Mouse (Mus musculus) spleen, postnatal 10 days (tissue): ENCODE measurements around the gene C130026I21Rik.
"Not testable (repeated sequence)": the region's sequence is repeated elsewhere in the genome, so short reads cannot be mapped to it uniquely, and the experiment has no call there.

Source experiments
- DNase-seq, 2 experiments: peaks; one replicate each; pipeline ENCODE4 v3.0.0; 2021 to 2022; ENCODE audit warnings: low spot score in 2 of 2

The C130026I21Rik gene

DNA sequence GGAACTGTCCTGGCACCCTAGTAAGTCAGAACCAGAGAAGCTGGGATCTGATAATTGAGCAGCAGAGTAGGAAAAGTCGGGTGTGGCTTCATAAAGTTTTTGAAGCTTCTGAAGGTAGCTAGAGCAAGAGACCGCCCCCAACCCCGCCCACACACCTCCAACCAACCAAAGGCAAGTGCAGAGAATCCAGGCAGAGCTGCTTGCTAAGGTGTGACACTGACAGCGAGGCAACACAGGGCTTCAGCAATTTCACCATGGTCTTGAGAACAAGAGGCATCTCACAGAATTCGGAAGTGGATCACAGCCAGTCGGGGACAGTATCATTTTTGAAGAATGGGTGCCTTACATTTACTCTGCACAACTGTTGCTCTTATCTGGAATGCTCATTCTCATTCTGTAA is at the start of gene C130026I21Rik:
Gene C130026I21Rik (minus strand): TSS at position 101 of the 400 bp plus-strand sequence.
- not testable (repeated sequence) for DNase-seq

DNA sequence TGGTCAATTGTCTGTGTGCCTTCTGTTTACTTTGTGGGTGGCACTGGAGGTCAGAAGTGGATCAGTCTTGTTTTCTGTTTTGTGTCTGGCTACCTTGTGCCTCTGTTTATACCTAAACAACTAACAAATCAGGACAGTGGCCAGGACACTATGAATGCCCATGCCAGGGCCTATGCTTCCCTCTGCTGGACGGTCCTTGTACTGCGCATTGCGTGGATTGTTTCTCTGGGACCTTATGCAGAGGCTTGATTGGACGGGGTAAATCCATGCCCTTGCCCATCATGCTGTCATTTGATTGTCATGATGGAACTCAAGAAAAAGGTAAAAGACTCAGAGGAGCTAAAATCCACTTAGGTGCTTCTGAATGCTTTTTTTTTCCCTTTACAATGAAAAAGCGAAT is 16.7 kb upstream of the C130026I21Rik start:
- DNase-seq: peak; percentile 9 to 54

DNA sequence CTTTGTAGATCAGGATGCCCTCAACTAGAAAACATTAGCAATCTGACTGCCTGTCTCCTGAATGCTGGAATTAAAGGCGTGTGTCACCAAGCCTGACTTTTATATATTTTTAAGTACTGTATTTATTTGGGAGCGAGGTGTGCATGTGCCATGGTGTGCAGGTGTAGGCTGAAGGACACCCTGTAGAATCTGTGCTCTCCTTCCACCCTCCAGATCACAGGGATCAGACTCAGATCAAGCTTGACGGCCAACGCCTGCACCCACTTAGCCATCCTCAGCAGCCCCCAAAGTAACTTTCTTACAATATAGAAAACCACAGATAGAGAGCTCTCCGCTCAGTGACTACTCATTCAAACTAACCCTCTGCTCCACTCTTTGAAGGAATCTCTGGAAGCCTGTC is 6.1 kb upstream of the C130026I21Rik start:
- DNase-seq: not testable (repeated sequence)

DNA sequence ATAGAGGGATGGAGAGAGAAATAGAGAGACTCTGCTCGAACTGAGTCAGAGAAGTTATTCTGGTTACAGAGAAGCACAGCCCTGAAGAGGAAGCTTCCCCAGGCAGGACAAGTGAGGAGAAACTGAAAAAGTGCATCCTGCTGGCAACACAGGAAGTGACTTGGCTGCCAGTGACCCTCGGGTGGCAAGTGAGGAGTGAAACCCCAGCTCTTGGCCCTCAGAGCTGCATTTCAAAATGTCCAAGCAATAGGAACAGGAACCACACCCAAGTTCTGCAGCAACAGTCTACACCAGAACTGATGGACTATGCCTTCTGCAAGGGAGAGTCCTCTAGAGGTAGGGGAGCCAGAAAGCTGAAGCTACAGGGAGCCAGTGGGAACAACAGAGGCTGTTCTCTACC is 11.7 kb downstream of the C130026I21Rik start:
- peak in 1 of 2 experiments; percentile 49 for DNase-seq

DNA sequence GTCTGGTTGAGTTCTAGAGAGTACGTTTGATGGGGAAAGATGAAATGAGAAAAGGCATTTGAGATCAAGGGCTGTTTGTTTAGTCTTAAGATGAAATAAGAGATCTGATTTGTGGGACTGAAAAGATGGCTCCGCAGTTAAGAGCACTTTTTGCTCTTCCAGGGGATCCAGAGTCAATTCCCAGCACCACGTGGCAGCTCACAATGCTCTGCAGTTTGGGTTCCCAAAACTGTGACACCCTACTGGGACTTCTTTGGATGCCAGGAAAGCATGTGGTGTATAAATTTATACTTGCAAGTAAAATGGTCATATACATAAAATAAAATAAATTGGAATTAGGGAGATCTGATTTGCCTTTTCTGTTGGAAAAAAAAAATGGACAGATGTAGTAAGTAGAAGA is 15.1 kb downstream of the C130026I21Rik start:
- DNase-seq: not testable (repeated sequence)

DNA sequence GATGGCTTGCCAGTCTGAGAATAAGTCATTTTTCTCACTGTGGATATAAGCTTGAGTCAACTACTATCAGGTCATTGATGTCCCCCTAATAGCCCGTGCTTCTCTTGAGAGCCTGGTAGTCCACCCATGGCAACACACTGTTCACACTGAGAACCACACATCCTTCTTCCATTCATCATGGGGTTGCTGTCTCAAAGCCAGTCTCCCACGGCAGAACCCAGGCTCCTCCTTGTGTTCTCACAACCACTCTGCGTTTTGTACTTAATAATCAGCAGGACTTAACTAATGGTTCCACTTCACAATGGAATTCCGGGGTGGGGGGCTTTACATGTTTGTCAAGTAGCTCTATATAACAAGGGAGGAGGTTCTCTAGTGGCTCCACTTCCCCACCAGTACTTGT is 19.2 kb downstream of the C130026I21Rik start:
- not testable (repeated sequence) for DNase-seq

DNA sequence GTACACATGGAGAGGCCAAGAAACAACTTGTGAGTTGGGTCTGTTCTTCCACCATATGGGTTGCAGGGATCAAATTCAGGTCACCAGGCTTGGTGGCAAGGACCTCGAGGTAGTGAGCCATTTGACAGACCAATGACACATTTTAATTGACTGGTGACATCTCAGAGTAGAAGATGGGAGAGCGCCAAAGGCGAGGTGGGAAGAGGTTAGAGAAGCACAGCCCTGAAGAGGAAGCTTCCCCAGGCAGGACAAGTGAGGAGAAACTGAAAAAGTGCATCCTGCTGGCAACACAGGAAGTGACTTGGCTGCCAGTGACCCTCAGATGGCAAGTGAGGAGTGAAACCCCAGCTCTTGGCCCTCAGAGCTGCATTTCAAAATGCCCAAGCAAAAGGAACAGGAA is 21.4 kb downstream of the C130026I21Rik start:
- peak in 1 of 2 experiments; percentile 23 for DNase-seq

DNA sequence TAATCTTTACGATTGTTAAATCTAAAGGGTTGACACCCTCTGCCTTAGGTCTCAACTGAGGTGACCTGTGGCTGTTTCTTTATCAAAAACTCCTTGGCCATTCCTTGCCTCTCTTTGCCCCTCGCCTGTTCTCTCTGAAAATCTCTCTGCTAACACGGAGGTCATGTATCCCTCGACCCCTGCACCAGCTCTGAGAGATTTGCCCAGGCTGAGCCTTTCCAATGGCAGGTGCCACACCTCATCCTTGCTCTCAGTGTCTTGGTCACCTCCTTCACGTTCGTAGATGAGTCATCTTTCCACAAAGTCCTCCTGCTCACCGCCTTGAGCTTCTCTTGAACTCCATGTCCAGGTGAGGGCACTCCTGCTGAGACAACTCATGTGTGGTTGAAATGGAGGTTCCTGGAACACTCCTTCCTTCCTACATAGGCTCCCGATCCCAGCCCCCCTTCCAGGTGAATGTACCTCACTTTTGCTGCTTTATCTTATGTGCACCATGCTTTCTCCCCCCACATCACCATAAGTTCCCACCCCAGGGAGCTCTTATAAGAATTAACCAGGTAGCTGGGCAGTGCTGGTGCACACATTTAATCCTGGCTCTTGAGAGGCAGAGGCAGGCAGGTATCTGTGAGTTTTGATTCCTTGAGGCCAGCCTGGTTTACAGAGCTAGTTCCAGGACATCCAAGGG is 23.4 kb downstream of the C130026I21Rik start:
- DNase-seq: not testable (repeated sequence)

DNA sequence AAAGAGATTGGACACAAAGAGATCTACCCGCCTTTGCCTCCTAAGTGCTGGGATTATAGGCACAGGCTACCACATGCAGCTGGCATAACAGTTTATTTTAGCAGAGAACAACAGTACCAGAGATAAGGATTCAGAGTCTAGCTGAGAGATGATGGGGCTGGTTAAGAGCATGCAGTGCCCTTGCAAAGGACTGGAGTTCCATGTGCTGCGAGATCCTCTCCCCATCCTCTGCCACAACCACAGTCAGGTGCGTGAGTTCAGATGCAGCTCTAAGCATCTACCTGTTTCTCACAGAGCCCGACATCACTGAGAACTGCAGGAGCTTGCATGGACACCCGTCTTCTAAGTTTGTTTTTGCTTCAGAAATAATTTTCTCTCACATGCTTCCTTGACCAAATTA is 24.1 kb downstream of the C130026I21Rik start:
- DNase-seq: not testable (repeated sequence)

DNA sequence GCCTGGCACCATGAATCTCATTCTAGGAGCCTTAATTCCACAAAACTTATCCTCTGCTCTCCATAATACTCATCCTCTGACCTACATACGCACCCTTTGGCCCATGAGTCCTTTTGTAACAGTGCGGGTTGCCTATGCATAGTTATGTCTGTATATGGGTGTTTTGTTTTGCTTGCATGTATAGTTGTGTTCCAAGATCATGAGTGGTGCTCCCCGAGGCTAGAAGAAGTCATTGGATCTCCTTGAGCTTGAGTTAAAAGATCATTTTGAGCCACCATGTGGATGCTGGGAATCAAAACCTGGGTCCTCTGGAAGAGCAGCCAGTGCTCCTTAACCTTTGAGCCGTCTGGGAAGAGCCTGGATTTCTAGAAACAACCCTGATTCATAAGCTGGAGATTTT is 25.4 kb downstream of the C130026I21Rik start:
- not testable (repeated sequence) for DNase-seq

DNA sequence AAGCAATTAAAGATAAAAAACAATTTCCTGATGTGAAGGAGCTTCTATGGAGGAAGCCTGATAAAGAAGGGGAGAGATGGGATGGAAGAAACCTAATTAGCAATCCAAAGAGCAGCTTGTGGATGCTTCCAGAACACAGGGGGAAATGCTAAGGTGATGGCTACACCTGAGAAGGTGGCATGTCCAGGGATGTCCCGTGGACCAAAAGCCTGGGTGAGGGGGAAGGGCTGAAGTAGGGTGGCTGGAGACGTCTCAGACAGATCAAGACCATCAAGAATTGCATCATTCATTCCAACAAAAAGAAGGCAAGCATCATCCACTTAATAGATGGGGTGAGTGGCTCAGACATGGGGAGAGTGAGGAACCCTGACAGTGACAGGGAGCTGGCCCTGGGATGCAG is 27.3 kb downstream of the C130026I21Rik start:
- DNase-seq: not testable (repeated sequence)

DNA sequence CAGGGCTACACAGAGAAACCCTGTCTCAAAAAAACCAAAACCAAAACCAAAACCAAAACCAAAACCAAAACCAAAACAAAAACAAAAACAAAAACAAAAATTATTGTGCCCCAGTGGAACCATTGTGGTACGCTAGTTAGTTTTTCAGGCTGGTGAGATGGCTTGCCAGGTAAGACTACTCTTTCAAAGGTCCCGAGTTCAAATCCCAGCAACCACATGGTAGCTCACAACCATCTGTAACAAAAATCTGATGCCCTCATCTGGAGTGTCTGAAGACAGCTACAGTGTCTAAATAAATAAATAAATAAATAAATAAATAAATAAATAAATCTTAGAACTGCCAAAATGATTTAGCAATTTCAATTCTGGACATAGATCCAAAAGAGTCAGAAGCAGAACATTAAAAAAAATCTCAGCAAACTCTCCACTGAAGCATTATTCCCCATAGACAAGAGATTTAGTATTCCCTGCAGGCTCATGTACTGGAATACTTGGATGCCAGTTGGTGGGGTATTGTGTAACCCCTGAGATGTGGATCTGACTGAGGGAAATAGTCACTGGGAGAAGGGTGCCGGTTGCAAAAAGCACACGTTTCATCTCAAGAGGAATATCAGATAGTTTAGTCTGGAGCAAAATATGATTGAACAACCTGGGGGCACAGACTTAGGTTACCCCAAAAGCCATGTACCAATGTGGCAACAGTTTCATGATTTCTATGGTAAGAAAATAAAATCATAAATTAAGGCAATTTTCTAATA is 31.2 kb downstream of the C130026I21Rik start:
- DNase-seq: not testable (repeated sequence)

DNA sequence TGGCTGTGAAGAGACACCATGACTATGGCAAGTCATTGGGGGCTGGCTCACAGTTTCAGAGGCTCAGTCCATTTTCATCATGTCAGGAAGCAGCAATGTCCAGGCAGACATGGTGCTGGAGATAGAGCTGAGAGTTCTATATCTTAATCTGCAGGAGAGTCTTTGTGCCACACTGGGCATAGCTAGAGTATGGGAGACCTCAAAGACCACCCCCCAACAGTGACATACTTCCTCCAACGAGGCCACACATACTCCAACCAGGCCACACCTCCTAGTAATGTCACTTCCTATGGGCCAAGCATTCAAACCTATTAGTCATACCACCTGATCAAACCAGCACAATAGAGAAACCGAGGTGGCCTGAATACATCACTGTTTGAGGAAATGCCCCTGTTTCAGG is 63.8 kb downstream of the C130026I21Rik start:
- not testable (repeated sequence) for DNase-seq

DNA sequence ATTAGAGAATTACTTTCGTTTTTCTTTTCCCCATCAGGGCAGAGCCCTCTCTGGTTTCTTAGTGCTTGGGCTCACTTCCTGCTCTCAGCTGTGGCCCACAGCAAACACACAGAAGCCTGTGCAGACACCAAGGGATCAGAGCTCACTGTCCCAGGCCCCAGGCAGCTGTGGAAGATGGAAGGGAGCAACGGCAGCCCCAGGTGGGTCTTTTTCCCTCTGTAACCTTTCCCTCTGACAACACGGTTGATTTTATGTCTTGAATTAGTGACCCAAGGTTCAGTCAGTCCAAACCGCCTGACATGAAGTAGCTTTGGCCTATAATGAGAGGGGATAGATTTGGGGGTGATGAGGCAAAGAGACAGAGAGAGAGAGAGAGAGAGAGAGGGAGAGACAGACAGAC is 70.8 kb downstream of the C130026I21Rik start:
- DNase-seq: not testable (repeated sequence)

DNA sequence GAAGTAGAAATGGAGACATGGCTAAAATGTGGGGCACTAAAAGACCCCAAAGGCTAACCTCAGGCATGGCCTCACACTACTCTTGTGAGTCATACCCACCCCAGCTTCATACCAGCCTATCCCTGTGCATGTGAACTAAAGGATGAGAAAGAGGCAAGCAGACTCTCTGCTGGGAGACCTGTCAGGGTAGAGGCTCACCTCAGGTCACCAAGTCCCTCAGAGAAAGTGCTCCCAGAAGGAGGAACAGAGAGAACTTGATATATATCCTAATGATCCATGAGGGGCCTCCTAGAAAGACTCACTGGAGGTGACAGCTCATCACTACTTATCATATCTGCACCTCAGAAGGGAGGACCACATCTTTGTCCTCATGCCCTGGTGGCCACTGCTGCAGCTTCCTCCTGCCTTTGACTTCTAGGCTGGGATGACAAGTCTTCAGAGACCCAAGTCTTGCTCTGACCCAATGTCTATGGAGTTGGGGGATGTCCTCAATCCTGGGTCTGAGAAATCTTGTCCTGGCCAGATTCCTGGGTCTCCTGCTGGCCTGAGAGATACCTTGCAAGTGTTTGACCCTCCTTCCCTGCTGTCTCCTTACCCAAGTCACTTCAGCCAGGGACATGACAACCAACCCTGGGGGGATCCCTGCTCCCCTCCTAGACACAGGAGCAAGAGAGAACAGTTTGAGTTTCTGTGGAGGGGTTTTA is 71.6 kb downstream of the C130026I21Rik start:
- not testable (repeated sequence) for DNase-seq

DNA sequence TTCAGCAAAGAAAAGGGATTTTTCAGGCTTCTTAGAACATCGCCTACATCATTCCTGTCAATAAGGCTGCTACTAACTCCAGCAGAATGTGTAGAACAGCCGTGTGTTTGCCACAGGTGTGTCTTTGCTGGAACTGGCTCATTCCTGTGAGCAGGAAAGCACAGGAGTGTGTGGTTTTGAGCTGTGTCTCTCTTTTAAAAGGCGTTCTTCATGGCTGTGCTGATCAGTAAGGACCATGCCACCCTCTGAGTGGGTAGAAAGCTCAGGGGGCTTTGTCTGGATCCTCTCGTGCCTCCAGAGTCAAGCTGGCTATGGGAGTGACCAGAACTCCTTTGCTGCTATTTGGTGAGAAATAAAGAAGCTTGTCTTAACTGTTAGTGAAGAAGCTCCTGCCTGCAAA is 73.6 kb downstream of the C130026I21Rik start:
- not testable (repeated sequence) for DNase-seq

DNA sequence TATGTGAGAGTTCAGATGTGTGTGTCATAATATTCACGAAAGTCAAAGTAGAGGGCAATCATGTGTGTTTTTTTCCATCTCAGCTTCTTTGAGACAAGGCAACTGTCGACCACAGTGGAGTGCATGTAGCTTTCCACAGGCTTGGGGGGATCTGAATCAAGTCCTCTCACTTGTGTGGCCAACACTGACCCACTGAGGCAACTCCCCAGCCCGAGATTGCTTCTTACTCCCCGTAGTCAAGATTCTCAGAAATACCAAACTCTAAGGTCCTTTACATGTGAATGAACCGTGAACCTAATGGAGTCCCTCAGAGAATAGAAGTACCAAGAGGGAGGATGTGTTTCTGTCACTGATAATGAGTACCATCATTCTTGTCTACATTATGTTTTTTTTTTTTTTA is 76.6 kb downstream of the C130026I21Rik start:
- DNase-seq: not testable (repeated sequence)

DNA sequence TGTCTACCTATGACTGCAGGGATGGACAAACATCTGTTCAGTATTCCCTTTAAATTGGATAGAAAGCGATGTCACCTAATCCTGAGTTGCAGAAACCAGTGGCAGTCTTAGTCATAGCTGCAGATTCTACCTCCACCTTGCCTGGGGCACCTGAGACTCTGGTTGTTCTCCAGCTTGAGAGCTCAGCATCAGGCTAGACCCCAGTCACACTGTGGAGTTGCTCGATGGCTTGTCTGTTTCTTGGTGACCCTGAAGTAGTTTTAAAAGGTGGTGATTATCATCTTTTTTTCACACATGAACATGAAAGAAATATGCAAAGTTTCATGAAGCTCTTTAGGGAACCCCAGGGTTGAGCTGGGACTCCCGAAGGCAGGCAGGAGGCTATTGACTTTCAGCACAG is 88.4 kb downstream of the C130026I21Rik start:
- not testable (repeated sequence) for DNase-seq

DNA sequence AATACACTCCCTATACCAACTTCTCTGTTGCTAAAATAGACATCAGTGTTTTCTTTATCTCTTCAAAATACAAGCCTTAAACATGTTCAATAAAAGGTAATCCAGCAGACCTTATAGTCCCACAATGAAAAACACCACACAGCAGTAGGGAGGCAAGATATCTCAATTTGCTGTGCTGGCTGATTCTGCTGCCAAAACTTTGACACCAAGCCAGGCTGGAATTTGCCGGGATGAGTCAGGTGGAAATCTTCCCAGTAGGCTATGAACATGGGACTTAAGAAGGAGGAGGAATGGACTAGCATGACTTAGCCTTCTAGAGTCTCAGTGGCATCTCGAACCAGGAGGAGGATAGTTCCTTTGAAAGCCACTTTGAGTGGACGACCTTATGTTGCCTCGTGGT is 91.4 kb downstream of the C130026I21Rik start:
- not testable (repeated sequence) for DNase-seq

DNA sequence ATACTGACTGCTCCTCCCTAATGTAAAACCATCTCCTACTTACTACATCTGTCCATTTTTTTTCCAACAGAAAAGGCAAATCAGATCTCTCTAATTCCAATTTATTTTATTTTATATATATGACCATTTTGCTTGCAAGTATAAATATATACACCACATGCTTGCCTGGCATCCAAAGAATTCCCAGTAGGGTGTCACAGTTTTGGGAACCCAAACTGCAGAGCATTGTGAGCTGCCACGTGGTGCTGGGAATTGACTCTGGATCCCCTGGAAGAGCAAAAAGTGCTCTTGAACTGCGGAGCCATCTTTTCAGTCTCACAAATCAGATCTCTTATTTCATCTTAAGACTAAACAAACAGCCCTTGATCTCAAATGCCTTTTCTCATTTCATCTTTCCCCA is 107.5 kb downstream of the C130026I21Rik start:
- not testable (repeated sequence) for DNase-seq

DNA sequence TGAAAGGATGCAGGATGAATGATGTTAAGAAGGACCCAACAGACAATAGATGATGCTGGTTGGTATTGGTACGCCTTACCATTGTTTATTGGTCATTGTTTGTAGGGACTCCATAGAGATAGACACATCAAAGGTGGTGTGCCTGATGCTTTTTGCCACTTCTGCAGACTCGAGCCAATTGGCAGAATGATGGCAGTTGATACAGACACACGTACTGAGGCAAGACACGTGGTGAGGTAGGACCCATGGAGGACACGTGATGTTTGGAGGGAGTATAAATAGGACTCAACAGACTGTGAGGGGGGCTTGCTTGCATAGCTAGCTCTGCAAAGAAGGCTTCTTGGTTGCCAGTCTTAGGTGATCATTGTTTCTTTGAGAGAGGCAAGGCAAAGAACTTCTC is 115.2 kb downstream of the C130026I21Rik start:
- not testable (repeated sequence) for DNase-seq

DNA sequence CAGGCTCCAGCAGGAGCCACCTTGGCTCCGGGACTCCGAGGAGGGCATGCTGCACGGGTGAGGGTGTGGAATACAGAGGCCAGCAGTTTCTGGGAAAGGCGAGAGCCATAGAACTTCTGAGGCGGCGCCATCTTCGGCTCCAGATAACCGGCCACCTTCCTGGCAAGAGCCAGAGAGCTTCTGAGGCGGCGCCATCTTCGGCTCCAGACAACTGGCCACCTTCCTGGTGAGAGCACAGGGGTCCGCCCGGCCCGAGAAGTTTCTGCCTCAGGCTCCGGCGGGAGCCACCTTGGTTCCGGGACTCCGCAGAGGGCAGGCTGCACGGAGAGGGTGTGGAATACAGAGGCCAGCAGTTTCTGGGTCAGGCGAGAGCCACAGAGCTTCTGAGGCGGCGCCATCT is 136.7 kb downstream of the C130026I21Rik start:
- not testable (repeated sequence) for DNase-seq
